9 mouse cellular contexts compared by ENCODE assay signal in the genomic region with DNA sequence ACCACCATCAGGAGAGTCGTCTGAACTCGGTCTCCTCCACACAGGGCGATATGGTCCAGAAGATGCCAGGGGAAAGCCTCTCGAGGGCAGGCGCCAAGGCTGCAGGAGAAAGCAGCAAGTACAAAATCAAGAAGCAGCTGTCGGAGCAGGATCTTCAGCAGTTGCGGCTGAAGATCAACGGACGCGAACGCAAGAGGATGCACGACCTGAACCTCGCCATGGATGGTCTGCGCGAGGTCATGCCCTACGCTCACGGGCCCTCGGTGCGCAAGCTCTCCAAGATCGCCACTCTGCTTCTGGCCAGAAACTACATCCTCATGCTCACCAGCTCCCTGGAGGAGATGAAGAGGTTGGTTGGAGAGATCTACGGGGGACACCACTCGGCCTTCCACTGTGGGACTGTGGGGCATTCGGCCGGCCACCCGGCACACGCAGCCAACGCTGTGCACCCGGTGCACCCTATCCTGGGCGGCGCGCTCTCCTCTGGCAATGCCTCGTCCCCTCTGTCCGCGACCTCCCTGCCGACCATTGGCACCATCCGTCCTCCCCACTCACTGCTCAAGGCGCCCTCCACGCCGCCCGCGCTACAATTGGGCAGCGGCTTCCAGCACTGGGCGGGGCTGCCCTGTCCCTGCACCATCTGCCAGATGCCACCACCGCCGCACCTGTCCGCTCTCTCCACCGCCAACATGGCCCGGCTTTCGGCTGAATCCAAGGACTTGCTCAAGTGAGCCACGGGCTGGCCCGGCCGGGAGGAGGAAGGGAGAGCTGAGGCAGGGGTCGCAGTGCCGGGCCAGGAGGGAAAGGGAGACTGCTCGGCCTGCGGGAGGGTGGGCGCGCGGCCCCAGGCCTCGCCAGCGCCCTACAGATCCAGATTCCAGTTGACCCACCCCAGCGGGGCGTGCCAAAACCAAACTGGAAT. TPM values are rescaled to one million over a fixed set of nuclear protein-coding genes. Genes with fewer than 3 reads are reported as not detected.
DNase-seq lines count a peak whose midpoint lies in the region; ATAC-seq lines count a peak whose summit lies in the region.
"Had no signal": no experiment of that assay in that cellular context is flagged by ENCODE, and none has a peak within 500 bp of the region (broad histone marks: within the 10 kb centered on the region; RNA-seq: fewer than 3 reads in every experiment).

No protein-coding gene starts in this region.

- H3K9ac ChIP-seq in heart, embryonic 11.5 days (ENCODE audit: low read depth, low read length) = no peak overlapping the region
- peak overlapping the region; percentile 28; the same call in 1 of the 2 replicates for H3K9ac ChIP-seq in forebrain, embryonic 11.5 days (ENCODE audit: low read length)

- WGBS in heart, embryonic 11.5 days (ENCODE audit: insufficient replicate concordance) = 1% methylated on average over 63 of the region's 63 CpGs
- under 1% methylated on average over 63 of the region's 63 CpGs for WGBS in forebrain, embryonic 11.5 days

- peak overlapping the region; percentile 15 for H3K4me3 ChIP-seq in heart, embryonic 11.5 days (ENCODE audit: low read depth, low read length)
- H3K4me3 ChIP-seq in forebrain, embryonic 11.5 days (ENCODE audit: low read depth, low read length) = peak overlapping the region; percentile 23

- no peak overlapping the region for H3K27ac ChIP-seq in heart, embryonic 11.5 days (ENCODE audit: low read depth, low read length)
- H3K27ac ChIP-seq in forebrain, embryonic 11.5 days (ENCODE audit: low read depth, low read length) = no peak overlapping the region

- H3K4me2 ChIP-seq in heart, embryonic 11.5 days = peak overlapping the region; percentile 46
- peak overlapping the region; percentile 34 for H3K4me2 ChIP-seq in forebrain, embryonic 11.5 days (ENCODE audit: low read depth, low read length, severe bottlenecking)

- H3K36me3 ChIP-seq in heart, embryonic 11.5 days (ENCODE audit: control insufficient read depth, insufficient read depth, low read length) = no peaks in the 10 kb centered on the region
- H3K36me3 ChIP-seq in forebrain, embryonic 11.5 days (ENCODE audit: control insufficient read depth, insufficient read depth, low read length) = no peaks in the 10 kb centered on the region

- peaks cover 17% of the 10 kb centered on the region for H3K4me1 ChIP-seq in heart, embryonic 11.5 days (ENCODE audit: control insufficient read depth, insufficient read depth, low read length)
- H3K4me1 ChIP-seq in forebrain, embryonic 11.5 days (replicated peaks; ENCODE audit: control insufficient read depth, insufficient read depth, low read length) = peaks cover 14% of the 10 kb centered on the region

- DNase-seq in heart, postnatal 25 days (ENCODE audit: low spot score) = no peak
- peak; percentile 31 for DNase-seq in CD4-positive, CD25-positive, alpha-beta regulatory T cell, adult 2 months (ENCODE audit: low read depth, low spot score)
- DNase-seq in forebrain, embryonic 11.5 days (ENCODE audit: low spot score) = peak; percentile 69
- no peak for DNase-seq in cerebellum, adult 11-12 months
- no peak for DNase-seq in right cerebral cortex, postnatal 36 days (ENCODE audit: low spot score in 2 of 2)
- no peak for DNase-seq in kidney, adult 9 months
- DNase-seq: kidney, adult 2 months had no signal

- intact Hi-C loops in heart, postnatal 25 days (cut with DNase I) = no loop called here

- no peak for ATAC-seq in heart, embryonic 11.5 days (replicated peaks; ENCODE audit: insufficient number of reproducible peaks, low FRiP score, low TSS enrichment)
- ATAC-seq in forebrain, embryonic 11.5 days (replicated peaks; ENCODE audit: low FRiP score) = peak; percentile 30
- peak; percentile 17; the same call in 1 of the 2 replicates for ATAC-seq in megakaryocyte progenitor cell, adult 5-6 weeks (replicated peaks; ENCODE audit: poor library complexity)

- peaks cover 96% of the 10 kb centered on the region for H3K27me3 ChIP-seq in heart, embryonic 11.5 days (ENCODE audit: control insufficient read depth, insufficient read depth, low read length)
- peaks cover 91% of the 10 kb centered on the region for H3K27me3 ChIP-seq in forebrain, embryonic 11.5 days (ENCODE audit: control insufficient read depth, insufficient read depth, low read length)

- H3K9me3 ChIP-seq in heart, embryonic 11.5 days (replicated peaks; ENCODE audit: control insufficient read depth, low read length) = no peaks in the 10 kb centered on the region
- no peaks in the 10 kb centered on the region for H3K9me3 ChIP-seq in forebrain, embryonic 11.5 days (ENCODE audit: control insufficient read depth, low read length)

RNA-seq across cellular contexts. Expression of a gene that starts 0.6 kb away (rescaled TPM):
- 0.11 TPM in 1 of 2 replicates, not detected in the other for polyA plus RNA-seq in heart, embryonic 11.5 days (2014; fragmentation: Nextera tagmentation; extraction: Ambion mirVana)
- not detected for total RNA-seq in heart, postnatal 25 days (2021)
- 23.8 and 26.8 TPM in 2 replicates for polyA plus RNA-seq in forebrain, embryonic 11.5 days (2014; fragmentation: Nextera tagmentation; extraction: Ambion mirVana)
- not detected in 2 replicates for total RNA-seq in megakaryocyte progenitor cell, adult 5-6 weeks (2015)
- total RNA-seq in megakaryocyte progenitor cell, adult 5-6 weeks (2017) = not detected in 2 replicates
- polyA plus RNA-seq: kidney, adult 2 months had no signal

Comparison
In these comparisons a context has a peak if more than half of its experiments do, and no peak if none do; other contexts are left out.
1. DNase-seq: peak in CD4-positive, CD25-positive, alpha-beta regulatory T cell, adult 2 months (single experiment) and forebrain, embryonic 11.5 days (single experiment); none in heart, postnatal 25 days (single experiment), cerebellum, adult 11-12 months (single experiment), right cerebral cortex, postnatal 36 days (0 of 2) and kidney, adult 9 months (single experiment).